Mouse (Mus musculus) CD8-positive naive resting alpha-beta T cell, adult 2 months (primary cell): ENCODE results near the gene Mtch1.
"Not testable (repeated sequence)": the region's sequence is repeated elsewhere in the genome, so short reads cannot be mapped to it uniquely, and the experiment has no call there.

Source experiments
- DNase-seq, 2 experiments: peaks; one replicate each; pipeline ENCODE4 v3.0.0; 2022; ENCODE audit warnings: low read depth in 2 of 2, low spot score in 2 of 2

The Mtch1 gene

GRCm38 (mm10) chr17:29363109-29363508 is 15.4 kb upstream of the Mtch1 start:
- DNase-seq = no peak

GRCm38 (mm10) chr17:29361982-29362691 is 14.4 kb upstream of the Mtch1 start:
- DNase-seq = no peak

- DNase-seq = no peak
Observed at GRCm38 (mm10) chr17:29360761-29361221, 13.1 kb upstream of the Mtch1 start, which contains the start of gene Fgd2. Gene Fgd2 (plus strand): TSS chr17:29360914.

GRCm38 (mm10) chr17:29358928-29359327 is 11.2 kb upstream of the Mtch1 start:
- no peak for DNase-seq

- no peak for DNase-seq
Observed at GRCm38 (mm10) chr17:29356882-29357281, 9.1 kb upstream of the Mtch1 start.

- no peak for DNase-seq
Observed at GRCm38 (mm10) chr17:29356479-29356856, 8.7 kb upstream of the Mtch1 start.

- no peak for DNase-seq
Observed at GRCm38 (mm10) chr17:29355841-29356478, 8.2 kb upstream of the Mtch1 start.

GRCm38 (mm10) chr17:29355461-29355840 is 7.7 kb upstream of the Mtch1 start:
- DNase-seq = no peak

- DNase-seq = not testable (repeated sequence)
Observed at GRCm38 (mm10) chr17:29351056-29351455, 3.3 kb upstream of the Mtch1 start.

- no peak for DNase-seq
Observed at GRCm38 (mm10) chr17:29348996-29349395, 1.3 kb upstream of the Mtch1 start.

- no peak for DNase-seq
Observed at GRCm38 (mm10) chr17:29347126-29347644, 549 bp downstream of the Mtch1 start.

- DNase-seq = peak in 1 of 2 experiments; percentile 14
Observed at GRCm38 (mm10) chr17:29346496-29347125, 1.1 kb downstream of the Mtch1 start.

GRCm38 (mm10) chr17:29345272-29345671 is 2.5 kb downstream of the Mtch1 start:
- DNase-seq = no peak

GRCm38 (mm10) chr17:29343241-29343640 is 4.5 kb downstream of the Mtch1 start:
- DNase-seq = no peak

- no peak for DNase-seq
Observed at GRCm38 (mm10) chr17:29342010-29342910, 5.5 kb downstream of the Mtch1 start.

GRCm38 (mm10) chr17:29341591-29342003 is 6.1 kb downstream of the Mtch1 start:
- peak in 1 of 2 experiments; percentile 32 for DNase-seq

- no peak for DNase-seq
Observed at GRCm38 (mm10) chr17:29340406-29341261, 7.1 kb downstream of the Mtch1 start.

- DNase-seq = no peak
Observed at GRCm38 (mm10) chr17:29339170-29339768, 8.5 kb downstream of the Mtch1 start.

- DNase-seq = no peak
Observed at GRCm38 (mm10) chr17:29337979-29338823, 9.5 kb downstream of the Mtch1 start.
